Mouse (Mus musculus) hindbrain, embryonic 14.5 days (tissue): ENCODE data around the gene Rgs3. TPM values are rescaled to one million over a fixed set of nuclear protein-coding genes. Genes with fewer than 3 reads are reported as not detected.

Source experiments
- ATAC-seq: fragments of 200-750 bp; cut with Nextera tagmentation; 2 replicates; pipeline ENCODE4 v1.8.0; 2017; ENCODE audit warnings: moderate number of reproducible peaks, mild to moderate bottlenecking, moderate TSS enrichment, moderate library complexity; ENCODE audit not compliant: low FRiP score
- DNase-seq: peaks from one replicate; pipeline ENCODE4 v3.0.0-alpha.2; 2015; ENCODE audit warnings: low spot score
- H3K27ac ChIP-seq: fragments of 300-500 bp; sonication (generic); 2 replicates; pipeline ENCODE4 v1.5.1; 2014; ENCODE audit warnings: mild to moderate bottlenecking, moderate library complexity
- H3K27me3 ChIP-seq: fragments of 300-500 bp; sonication (generic); 2 replicates; pipeline ENCODE4 v1.6.1; 2014; ENCODE audit warnings: mild to moderate bottlenecking, low read length, mixed read lengths; ENCODE audit not compliant: control insufficient read depth, insufficient read depth
- H3K36me3 ChIP-seq: fragments of 300-500 bp; sonication (generic); replicated peaks from 2 replicates; pipeline ENCODE4 v1.6.1; 2014; ENCODE audit not compliant: control insufficient read depth, insufficient read depth
- H3K4me1 ChIP-seq: fragments of 300-500 bp; sonication (generic); replicated peaks from 2 replicates; pipeline ENCODE4 v1.6.1; 2014; ENCODE audit warnings: antibody characterized with exemption, low read length, mixed read lengths; ENCODE audit not compliant: control insufficient read depth, insufficient read depth
- H3K4me2 ChIP-seq: fragments of 300-500 bp; sonication (generic); replicated peaks from 2 replicates; pipeline ENCODE4 v1.6.1; 2014; ENCODE audit warnings: mild to moderate bottlenecking, moderate library complexity
- H3K4me3 ChIP-seq: fragments of 300-500 bp; sonication (generic); replicated peaks from 2 replicates; pipeline ENCODE4 v1.5.1; 2014; ENCODE audit warnings: mild to moderate bottlenecking, low read length
- H3K9ac ChIP-seq: fragments of 300-500 bp; sonication (generic); 2 replicates; pipeline ENCODE4 v1.6.1; 2014
- H3K9me3 ChIP-seq: fragments of 300-500 bp; sonication (generic); 2 replicates; pipeline ENCODE4 v1.6.1; 2016; ENCODE audit warnings: low read length; ENCODE audit not compliant: control insufficient read depth
- WGBS: fragments of 180-500 bp; shearing (Covaris S2); extraction: QIAGEN DNeasy Blood & Tissue Kit; methylation state at CpG from one replicate; pipeline ENCODE4 v1.1.7; 2014; 5-methylcytosine and 5-hydroxymethylcytosine counted together
- polyA plus RNA-seq: library from polyadenylated mRNA; unstranded; fragments of >200 nt; fragmentation: Nextera tagmentation; extraction: Ambion mirVana; gene quantifications from 2 replicates; pipeline ENCODE4 v1.2.1, GENCODE M21; 2014

Rgs3 gene
- polyA plus RNA-seq, 1 experiment from 2014 or later, result 42.9 TPM

- no peaks in the 10 kb centered on the region for H3K9me3 ChIP-seq
- H3K4me2 ChIP-seq, result no peak overlapping the region
- WGBS, result 91% methylated on average over 6 of the region's 6 CpGs
Observed at GRCm38 (mm10) chr4:62567696-62568095, 8.0 kb downstream of the Rgs3 start.

GRCm38 (mm10) chr4:62568359-62568758 lies 8.7 kb downstream of the Rgs3 start:
- WGBS, result 100% methylated on average over 1 of the region's 1 CpGs
- Histone ChIP-seq H3K4me3 (no peak overlapping the region), H3K9ac (no peak overlapping the region), H3K27ac (no peak overlapping the region), H3K4me2 (no peak overlapping the region), H3K4me1 (no peaks in the 10 kb centered on the region), H3K36me3 (no peaks in the 10 kb centered on the region), H3K27me3 (no peaks in the 10 kb centered on the region), H3K9me3 (no peaks in the 10 kb centered on the region)
- DNase-seq, result no peak
- no peak for ATAC-seq

More at GRCm38 (mm10) chr4:62567696-62568095, 8.0 kb downstream of the Rgs3 start:
- H3K27me3 ChIP-seq, result no peaks in the 10 kb centered on the region
- no peaks in the 10 kb centered on the region for H3K36me3 ChIP-seq
- DNase-seq (no peak), ATAC-seq (no peak)
- no peak overlapping the region for H3K9ac ChIP-seq
- H3K4me1 ChIP-seq, result no peaks in the 10 kb centered on the region
- H3K27ac ChIP-seq, result no peak overlapping the region
- H3K4me3 ChIP-seq, result no peak overlapping the region

- Histone ChIP-seq H3K9ac (no peak overlapping the region), H3K27ac (no peak overlapping the region), H3K4me1 (no peaks in the 10 kb centered on the region), H3K4me2 (no peak overlapping the region), H3K27me3 (no peaks in the 10 kb centered on the region), H3K9me3 (no peaks in the 10 kb centered on the region), H3K36me3 (no peaks in the 10 kb centered on the region), H3K4me3 (no peak overlapping the region)
- 97% methylated on average over 5 of the region's 5 CpGs for WGBS
- ATAC-seq, result no peak
- no peak for DNase-seq
Observed at GRCm38 (mm10) chr4:62569603-62570002, 10.0 kb downstream of the Rgs3 start.

GRCm38 (mm10) chr4:62570029-62570428 lies 10.4 kb downstream of the Rgs3 start:
- H3K9me3 ChIP-seq, result no peaks in the 10 kb centered on the region
- DNase-seq (no peak), ATAC-seq (no peak)
- no peaks in the 10 kb centered on the region for H3K4me1 ChIP-seq
- H3K36me3 ChIP-seq, result no peaks in the 10 kb centered on the region
- H3K27me3 ChIP-seq, result no peaks in the 10 kb centered on the region
- H3K4me3 ChIP-seq, result no peak overlapping the region
- 84% methylated on average over 5 of the region's 5 CpGs for WGBS
- H3K9ac ChIP-seq, result no peak overlapping the region
- H3K4me2 ChIP-seq, result no peak overlapping the region
- no peak overlapping the region for H3K27ac ChIP-seq

- peak overlapping the region; percentile 95 for H3K4me2 ChIP-seq
- peak; percentile 80 for DNase-seq
- peak overlapping the region; percentile 47 for H3K4me3 ChIP-seq
- H3K27ac ChIP-seq, result peak overlapping the region; percentile 83
- no peaks in the 10 kb centered on the region for H3K36me3 ChIP-seq
- H3K9ac ChIP-seq, result peak overlapping the region; percentile 65
- H3K4me1 ChIP-seq, result peaks cover 30% of the 10 kb centered on the region
- ATAC-seq, result peak; percentile 91
- H3K27me3 ChIP-seq, result no peaks in the 10 kb centered on the region
- WGBS, result 16% methylated on average over 18 of the region's 18 CpGs
- H3K9me3 ChIP-seq, result no peaks in the 10 kb centered on the region
Observed at GRCm38 (mm10) chr4:62582365-62583264, 23.0 kb downstream of the Rgs3 start.

GRCm38 (mm10) chr4:62583265-62584092 lies 23.8 kb downstream of the Rgs3 start:
- ATAC-seq (peak; percentile 76), DNase-seq (peak; percentile 70)
- H3K4me2 ChIP-seq, result peak overlapping the region; percentile 95
- H3K4me3 ChIP-seq, result peak overlapping the region; percentile 47
- peaks cover 30% of the 10 kb centered on the region for H3K4me1 ChIP-seq
- WGBS, result 2% methylated on average over 42 of the region's 42 CpGs
- no peaks in the 10 kb centered on the region for H3K27me3 ChIP-seq
- no peaks in the 10 kb centered on the region for H3K9me3 ChIP-seq
- H3K36me3 ChIP-seq, result no peaks in the 10 kb centered on the region
- peak overlapping the region; percentile 65 for H3K9ac ChIP-seq
- peak overlapping the region; percentile 83 for H3K27ac ChIP-seq

GRCm38 (mm10) chr4:62587067-62587466 lies 27.4 kb downstream of the Rgs3 start:
- no peak for DNase-seq
- Histone ChIP-seq H3K36me3 (no peaks in the 10 kb centered on the region), H3K4me2 (no peak overlapping the region), H3K9me3 (no peaks in the 10 kb centered on the region), H3K27me3 (no peaks in the 10 kb centered on the region), H3K4me3 (no peak overlapping the region), H3K4me1 (peaks cover 25% of the 10 kb centered on the region), H3K27ac (no peak overlapping the region), H3K9ac (no peak overlapping the region)
- WGBS, result 89% methylated on average over 8 of the region's 8 CpGs
- ATAC-seq, result no peak

- H3K4me3 ChIP-seq, result no peak overlapping the region
- ATAC-seq (no peak), DNase-seq (no peak)
- no peaks in the 10 kb centered on the region for H3K9me3 ChIP-seq
- no peak overlapping the region for H3K27ac ChIP-seq
- no peaks in the 10 kb centered on the region for H3K27me3 ChIP-seq
- H3K36me3 ChIP-seq, result no peaks in the 10 kb centered on the region
- WGBS, result 77% methylated on average over 1 of the region's 1 CpGs
- no peak overlapping the region for H3K9ac ChIP-seq
- H3K4me2 ChIP-seq, result no peak overlapping the region
- no peaks in the 10 kb centered on the region for H3K4me1 ChIP-seq
Observed at GRCm38 (mm10) chr4:62590878-62591277, 31.2 kb downstream of the Rgs3 start.

GRCm38 (mm10) chr4:62591326-62591725 lies 31.7 kb downstream of the Rgs3 start:
- no peak for DNase-seq
- H3K27ac ChIP-seq, result no peak overlapping the region

More at GRCm38 (mm10) chr4:62591326-62591725, 31.7 kb downstream of the Rgs3 start:
- no peak overlapping the region for H3K9ac ChIP-seq
- no peak overlapping the region for H3K4me3 ChIP-seq
- no peaks in the 10 kb centered on the region for H3K4me1 ChIP-seq
- H3K27me3 ChIP-seq, result no peaks in the 10 kb centered on the region
- H3K9me3 ChIP-seq, result no peaks in the 10 kb centered on the region
- no peaks in the 10 kb centered on the region for H3K36me3 ChIP-seq
- ATAC-seq, result no peak
- 9% methylated on average over 11 of the region's 11 CpGs for WGBS
- no peak overlapping the region for H3K4me2 ChIP-seq
